Mouse (Mus musculus) T-helper 2 cell (primary cell): ENCODE measurements around the gene Mybpc2.

ENCODE experiments used
- in situ Hi-C: fragments of 300-600 bp; cut with MboI, MseI; formaldehyde crosslinking; loops from one replicate; pipeline ENCODE4 v1.15.1; 2025; ENCODE audit warnings: high pct_unique_total_duplicates

Mybpc2 gene

DNA sequence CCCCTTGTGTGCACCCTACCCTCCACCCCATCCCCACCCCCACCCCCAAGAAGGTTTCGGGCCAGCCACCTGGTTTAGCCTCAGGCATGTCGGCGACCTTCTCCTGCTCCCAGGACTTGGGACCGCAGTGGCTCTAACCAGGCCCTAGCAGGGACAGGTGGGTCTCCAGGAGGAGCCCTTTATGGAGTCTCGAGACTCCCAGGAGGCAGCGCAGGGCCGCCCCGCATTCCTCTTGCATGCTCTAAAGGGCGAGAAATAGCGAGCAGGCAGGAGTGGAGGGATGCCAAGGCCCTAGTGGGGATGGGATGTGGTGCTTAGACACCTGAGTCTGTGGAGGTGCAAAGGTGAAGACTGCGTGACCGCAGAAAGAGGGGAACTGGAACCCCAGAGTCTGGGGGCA is at the start of gene Mybpc2:
Gene Mybpc2 (minus strand): TSS at position 155 of the 400 bp plus-strand sequence.
- in situ Hi-C loops, result no loop called here

DNA sequence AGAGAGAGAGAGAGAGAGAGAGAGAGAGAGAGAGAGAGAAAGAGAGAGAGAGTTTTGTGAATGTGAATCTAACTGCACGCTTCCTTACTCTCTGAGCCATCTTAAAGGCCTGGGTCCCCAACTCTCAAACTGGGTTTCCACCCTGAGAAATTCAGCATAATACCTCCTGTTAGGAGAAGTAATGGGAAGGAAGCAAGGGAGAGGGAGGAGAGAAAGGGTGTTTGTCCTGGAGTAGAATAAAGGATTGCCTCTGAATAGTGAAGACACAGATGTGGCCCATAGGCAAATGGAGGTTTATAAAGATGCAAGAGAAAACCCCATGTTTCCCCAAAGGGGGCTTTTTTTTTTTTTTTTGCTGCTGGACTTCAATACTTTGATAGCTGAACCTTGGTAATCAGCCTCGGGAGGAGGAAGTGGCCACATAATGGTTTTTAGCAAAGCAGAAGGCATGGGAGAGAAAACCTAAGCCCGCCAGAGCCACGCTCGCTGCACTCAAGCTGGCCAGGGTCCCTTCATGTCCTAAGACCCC is 48.6 kb upstream of the Mybpc2 start:
- in situ Hi-C loops, result no loop called here

DNA sequence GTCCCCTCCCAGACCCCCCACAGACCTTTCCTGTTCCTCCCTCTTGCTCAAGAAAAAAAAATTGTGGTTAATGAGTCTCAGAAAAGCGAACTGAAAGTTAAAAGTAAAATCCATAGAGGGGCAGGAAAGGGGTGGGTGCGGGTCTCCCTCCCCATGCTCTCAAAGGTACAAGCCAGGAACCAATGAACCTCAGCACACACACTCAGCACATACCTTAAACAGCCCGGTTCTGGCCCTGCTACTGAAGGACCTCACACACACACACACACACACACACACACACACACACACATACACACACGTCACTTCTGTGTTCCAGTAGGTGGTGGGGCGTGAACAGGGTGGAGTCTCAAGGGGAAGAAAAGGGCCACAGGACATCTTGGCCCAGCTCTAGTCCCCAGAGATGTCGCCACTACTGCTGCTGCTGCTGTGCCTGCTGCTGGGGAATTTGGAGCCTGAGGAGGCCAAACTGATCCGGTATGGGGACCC is 47.8 kb upstream of the Mybpc2 start, which contains the start of gene Napsa:
Gene Napsa (plus strand): TSS at position 168 of the 489 bp plus-strand sequence.
- in situ Hi-C loops, result no loop called here

GRCm38 (mm10) chr7:44571811-44572210 is 47.4 kb upstream of the Mybpc2 start:
- in situ Hi-C loops, result no loop called here

GRCm38 (mm10) chr7:44570989-44571388 is 46.5 kb upstream of the Mybpc2 start:
- in situ Hi-C loops, result no loop called here

DNA sequence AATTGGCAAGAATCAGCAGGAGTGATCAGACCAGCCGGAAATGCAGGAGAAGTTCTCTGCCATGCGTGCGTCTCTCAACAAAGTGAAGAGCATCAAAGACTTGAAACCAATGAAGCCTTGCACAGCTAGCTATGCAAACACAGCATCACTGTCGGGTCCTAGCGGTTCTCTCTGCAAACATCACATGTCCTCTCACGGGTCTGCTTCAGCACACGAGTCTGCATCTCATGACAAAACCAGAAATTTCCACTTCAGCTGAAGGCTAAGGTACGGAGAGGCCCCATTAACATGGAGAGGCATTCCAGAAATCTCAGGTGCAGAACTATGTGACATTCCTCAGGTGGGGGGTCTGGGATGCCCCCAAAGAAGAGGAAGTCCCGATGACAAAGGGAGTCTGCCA is 44.3 kb upstream of the Mybpc2 start:
- in situ Hi-C loops, result no loop called here

- in situ Hi-C loops, result no loop called here
These were observed 41.0 kb upstream of the Mybpc2 start for GRCm38 (mm10) chr7:44565414-44565813.

DNA sequence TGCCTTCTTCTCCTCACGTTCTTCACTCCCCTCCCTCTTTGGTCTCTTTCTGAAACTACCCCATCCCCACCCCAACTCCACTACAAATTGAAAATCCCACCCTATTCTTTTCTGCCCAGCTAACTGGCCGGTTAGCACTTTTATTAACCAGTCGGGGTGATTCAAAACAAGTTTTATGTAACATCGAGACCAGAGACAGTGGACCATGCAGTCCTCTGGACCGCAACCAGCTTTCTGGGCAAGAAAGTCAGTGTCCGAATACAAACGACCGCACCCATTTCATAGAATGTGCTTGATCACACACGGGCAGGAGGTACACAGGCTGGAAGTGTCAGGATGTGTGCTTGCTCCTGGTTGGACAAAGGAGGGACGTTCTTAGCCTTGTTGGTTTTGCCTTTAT is 40.0 kb upstream of the Mybpc2 start:
- in situ Hi-C loops, result no loop called here

DNA sequence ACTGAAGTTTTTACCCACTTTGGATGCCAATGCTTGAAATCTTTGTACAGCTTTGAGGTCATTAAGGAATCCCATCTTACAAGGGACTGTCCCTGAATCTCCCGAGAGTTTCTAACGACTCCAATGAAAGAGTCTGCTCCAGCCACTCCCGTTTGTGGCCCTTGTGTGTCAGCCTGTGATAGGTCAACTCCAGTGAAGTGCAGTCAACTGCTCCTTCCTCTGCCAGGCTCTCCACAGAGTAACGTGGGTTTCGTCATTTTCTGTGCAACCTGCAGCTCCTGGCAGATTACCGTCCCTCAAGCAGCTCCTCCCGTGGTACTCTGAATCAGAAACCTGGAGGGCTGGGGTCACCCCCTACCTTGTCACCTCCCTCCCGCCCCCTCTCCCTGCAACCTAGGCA is 38.8 kb upstream of the Mybpc2 start:
- in situ Hi-C loops, result no loop called here

DNA sequence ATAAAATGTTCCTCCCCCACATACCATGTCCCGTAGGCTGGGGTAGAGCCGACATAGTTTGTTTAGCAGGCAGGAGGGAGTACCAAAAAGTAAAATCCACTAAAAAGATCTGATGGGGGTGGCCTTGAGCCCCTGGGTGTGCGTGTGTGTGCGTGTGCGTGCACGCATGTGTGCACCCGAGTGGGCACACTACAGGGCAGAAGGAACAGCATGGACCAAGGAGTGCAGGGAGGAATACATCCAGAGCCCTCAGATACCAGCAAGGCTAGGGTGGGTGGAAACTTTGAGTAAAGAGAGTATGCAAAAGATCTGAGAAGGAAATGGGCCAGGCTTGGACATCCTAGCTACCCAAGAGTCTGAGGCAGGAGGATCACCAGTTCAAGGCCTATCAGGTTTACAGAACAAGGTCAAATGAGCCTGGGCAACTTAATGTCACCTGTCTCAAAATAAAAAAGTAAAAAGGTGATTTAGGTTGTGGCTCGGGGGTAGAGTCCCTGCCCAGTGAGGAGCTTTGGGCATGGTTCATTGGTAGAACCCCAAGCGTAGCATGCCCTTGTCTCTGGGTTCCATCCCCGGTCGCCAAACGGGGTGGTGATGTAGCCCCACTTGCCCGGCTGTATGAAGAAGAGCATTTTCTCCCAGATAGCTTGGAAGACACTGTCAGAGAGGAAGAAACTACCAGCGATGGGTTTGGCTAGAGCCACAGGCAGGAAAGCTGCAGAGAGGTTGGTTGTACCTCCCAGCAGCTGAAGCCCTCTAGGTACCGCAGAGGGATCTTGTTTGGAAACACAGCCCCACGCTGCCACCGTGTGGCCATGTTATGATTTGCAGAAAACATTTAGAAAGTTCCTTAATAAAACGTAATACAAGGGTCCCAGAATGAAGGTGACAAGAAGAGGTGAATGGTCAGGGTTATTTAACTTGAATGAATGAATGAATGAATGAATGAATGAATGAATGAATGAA is 36.3 kb upstream of the Mybpc2 start:
- in situ Hi-C loops, result no loop called here

DNA sequence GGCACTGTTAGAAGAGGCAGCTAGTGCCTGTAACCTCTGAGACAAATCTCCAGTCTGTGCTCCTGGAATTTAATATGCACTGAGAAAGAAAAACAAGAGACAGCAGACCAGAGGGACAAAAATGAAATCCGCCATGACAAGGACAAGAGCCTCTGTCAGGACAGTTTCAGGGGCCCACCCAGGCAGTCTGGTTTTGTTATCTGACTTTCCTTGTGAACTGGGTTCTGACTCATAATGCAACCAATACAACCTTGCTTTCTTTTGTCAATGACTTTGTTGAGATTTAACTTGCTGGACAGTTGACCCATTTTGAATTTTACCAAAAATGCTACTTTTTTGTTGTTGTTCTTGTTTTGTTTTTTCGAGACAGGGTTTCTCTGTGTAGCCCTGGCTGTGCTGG is 33.2 kb upstream of the Mybpc2 start:
- in situ Hi-C loops, result loop anchor here (10.0 kb wide), 2 partner anchors 257 to 337 kb away; partner anchors contain the start of genes Atf5, Fuz, Il4i1 and Med25

DNA sequence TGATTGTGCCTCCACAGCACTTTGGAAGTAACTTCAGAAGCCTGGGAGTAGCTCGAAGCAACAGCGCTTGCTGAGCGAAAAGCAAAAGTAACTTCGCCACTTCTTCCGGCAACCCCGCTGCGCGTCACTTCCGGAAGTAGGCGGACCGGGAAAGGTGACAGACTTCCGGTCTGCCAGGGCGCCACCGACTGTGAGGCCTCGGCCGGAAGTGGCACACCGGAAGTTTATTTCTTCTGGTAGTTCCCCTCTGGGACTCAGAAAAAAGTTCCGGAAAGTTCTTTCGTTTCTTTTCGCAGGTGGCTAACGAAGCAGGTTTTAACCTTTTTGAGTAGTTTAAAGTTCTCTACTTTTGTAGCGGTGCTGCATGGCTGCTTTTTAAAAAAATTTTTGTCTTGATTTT is 29.4 kb upstream of the Mybpc2 start, which contains the start of gene Nr1h2:
Gene Nr1h2 (minus strand): TSS at position 126 of the 400 bp plus-strand sequence.
- in situ Hi-C loops, result loop anchor here (5.0 to 10.0 kb wide), 3 partner anchors 57 to 341 kb away; partner anchors contain the start of genes Atf5, Emc10, Fam71e1 and Fuz

DNA sequence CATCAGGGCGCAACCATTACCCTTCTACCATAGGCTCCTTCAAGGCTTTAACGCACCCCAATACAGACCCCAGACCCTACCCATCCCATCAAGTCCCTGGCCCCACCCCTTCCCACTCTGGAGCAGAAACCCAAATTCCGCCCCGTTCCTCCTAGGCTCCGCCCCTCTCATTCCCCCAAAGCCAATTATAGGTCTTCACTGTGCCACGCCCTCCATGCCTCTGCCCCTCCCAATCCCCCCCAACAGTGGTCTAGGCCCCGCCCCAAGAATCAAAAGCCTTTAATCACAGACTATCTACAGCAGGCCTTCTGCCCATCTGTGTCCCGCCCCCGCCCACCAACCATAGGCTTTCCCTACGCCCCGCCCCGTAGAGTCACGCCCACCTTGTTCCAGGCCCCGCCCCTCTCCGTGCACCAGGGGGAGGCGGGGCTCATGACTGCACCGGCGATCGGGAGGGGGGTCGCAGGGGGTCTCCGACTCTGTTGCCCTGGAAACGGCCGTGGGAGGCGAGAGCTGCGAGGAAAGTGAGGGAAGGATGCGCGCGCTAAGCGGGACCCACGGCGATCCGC is 28.8 kb upstream of the Mybpc2 start:
- in situ Hi-C loops, result loop anchor here (5.0 to 10.0 kb wide), 3 partner anchors 56 to 342 kb away; partner anchors contain the start of genes Atf5, Emc10, Fam71e1 and Fuz

GRCm38 (mm10) chr7:44552141-44552908 is 27.9 kb upstream of the Mybpc2 start:
- in situ Hi-C loops, result loop anchor here (5.0 to 10.0 kb wide), 3 partner anchors 55 to 342 kb away; partner anchors contain the start of genes Atf5, Emc10, Fam71e1 and Fuz

DNA sequence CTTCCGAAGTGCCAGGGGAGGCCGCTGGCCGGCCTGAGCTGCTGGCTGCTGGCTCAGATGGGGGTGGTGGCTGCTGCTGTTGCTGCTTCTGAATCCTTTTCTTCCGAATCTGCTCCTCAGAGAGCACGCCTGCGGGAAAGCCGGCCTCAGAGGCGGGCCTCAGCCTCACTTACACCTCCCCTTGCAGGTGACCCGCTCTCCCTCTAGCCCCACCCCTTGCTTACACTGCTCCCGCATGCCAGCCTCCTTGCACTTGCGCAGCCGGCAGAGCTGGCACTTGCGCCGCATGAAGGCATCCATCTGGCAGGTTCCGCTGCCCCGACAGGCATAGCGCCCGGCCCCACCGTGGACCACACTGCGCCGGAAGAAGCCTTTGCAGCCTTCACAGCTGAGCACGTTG is 27.3 kb upstream of the Mybpc2 start:
- in situ Hi-C loops, result loop anchor here (5.0 to 10.0 kb wide), 3 partner anchors 54 to 343 kb away; partner anchors contain the start of genes Atf5, Emc10, Fam71e1 and Fuz

DNA sequence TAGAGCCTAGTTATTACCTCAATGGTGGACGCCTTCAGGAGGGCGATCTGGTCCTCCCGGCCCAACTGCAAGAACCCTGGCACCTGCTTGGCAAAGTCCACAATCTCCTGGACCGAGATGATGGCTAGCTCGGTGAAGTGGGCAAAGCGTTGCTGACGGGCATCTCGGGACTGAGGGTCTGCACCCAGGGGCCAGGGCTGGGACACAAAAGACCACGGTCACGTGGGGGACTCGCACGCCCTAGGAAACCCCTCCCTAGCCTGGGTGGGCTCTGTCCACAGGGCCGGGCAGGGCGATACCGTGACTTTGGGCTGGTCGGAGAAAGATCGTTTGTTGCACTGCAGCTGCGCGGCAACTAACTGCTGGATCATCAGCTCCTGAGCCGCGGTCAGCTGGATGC is 26.8 kb upstream of the Mybpc2 start:
- in situ Hi-C loops, result loop anchor here (5.0 to 10.0 kb wide), 3 partner anchors 54 to 344 kb away; partner anchors contain the start of genes Atf5, Emc10, Fam71e1 and Fuz

DNA sequence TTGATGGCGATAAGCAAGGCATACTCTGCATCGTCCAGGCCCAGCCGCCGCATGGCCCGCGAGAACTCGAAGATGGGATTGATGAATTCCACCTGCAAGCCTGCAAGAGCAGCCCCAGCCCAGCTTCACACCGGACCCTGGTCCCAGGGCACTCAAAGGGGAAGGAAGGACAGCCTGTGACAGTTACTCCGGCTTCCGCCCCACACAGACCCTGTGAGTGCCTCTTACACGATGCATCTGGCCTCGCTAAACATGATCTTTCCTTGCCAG is 25.9 kb upstream of the Mybpc2 start:
- in situ Hi-C loops, result loop anchor here (5.0 to 10.0 kb wide), 3 partner anchors 53 to 344 kb away; partner anchors contain the start of genes Atf5, Emc10, Fam71e1 and Fuz

DNA sequence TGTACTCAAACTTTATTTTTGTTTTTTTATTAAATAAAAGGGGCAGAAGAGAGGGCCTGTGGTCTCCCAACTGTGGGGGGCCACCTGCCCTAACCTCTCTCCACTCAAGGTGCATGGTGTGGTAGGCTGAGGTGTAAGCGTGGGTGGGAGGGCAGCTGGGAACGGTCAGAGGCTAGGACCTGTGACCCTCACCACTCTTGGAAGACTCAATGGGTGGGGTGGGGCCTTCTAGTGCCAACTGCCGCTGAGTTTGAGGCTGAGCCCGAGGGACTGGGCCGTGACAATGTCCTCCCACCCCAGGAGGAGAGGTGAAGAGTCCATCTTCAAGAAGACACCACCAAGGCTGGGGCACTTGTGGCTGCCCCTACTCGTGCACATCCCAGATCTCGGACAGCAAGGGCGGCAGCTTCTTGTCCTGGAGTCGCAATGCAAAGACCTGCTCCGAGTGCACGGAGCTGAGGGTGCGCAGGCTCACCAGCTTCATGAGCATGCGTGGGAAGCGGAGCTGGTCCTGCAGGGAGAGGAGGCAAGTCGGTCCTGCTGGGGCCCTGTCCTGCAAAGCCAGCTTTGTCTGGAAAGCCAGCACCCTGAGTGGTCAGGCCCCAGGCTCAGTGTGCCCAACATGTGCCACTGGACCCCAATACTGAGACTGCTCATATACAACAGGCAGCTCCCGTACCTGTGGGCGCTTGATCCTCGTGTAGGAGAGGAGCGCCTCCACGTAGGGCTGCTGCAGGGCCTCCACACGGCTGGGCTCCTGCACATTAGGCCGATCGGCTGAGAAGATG is 25.4 kb upstream of the Mybpc2 start:
- in situ Hi-C loops, result loop anchor here (5.0 to 10.0 kb wide), 3 partner anchors 53 to 345 kb away; partner anchors contain the start of genes Atf5, Emc10, Fam71e1 and Fuz

GRCm38 (mm10) chr7:44548497-44549087 is 24.1 kb upstream of the Mybpc2 start, which contains the start of gene Pold1:
Pold1 (minus strand) TSS chr7:44548849.
- in situ Hi-C loops, result no loop called here

DNA sequence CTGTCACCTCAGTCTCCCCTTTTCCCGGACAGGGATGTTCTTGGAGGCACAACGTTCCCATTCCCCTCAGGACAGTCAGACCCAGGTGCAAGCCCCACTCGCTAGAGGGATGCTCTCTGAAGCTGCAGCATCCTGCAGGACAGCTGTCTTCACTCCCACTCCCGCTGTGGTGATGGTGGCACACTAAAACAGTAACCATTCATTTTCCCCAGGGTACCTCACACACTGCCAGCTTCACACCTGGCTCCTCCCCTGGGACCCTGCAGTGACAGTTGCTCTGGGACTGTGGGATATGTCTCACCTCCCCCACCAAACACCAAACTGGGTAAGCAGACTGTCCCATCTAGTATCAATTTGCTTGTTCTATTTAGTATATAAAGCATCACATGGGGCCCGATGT is 23.3 kb upstream of the Mybpc2 start:
- in situ Hi-C loops, result no loop called here
